ENCODE assay signal across 14 mouse cellular contexts in the genomic region with DNA sequence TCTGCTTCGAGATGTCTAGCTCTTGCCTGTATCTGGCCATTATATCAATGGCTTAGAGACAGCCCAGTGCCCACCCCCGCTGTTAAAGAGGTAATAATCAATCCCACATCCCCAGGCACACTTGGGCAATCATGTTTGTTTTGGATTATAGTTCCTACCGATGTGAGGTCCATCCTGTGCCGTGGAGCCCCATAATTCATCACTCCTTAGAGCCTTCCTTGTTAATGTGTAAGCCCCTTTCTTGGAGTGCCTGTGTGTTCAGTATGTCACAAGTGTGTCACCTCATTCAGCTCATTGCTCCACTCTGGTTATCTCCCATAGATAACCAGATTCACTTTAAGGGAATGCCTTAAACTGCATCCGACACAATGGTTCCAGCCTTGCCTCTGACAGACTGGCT.
"Had no signal": no experiment of that assay in that cellular context is flagged by ENCODE, and none has a peak within 500 bp of the region (broad histone marks: within the 10 kb centered on the region; RNA-seq: fewer than 3 reads in every experiment).

No protein-coding gene starts in this region.

- H3K9me3 ChIP-seq: limb, embryonic 15.5 days; liver, embryonic 13.5 days; midbrain, embryonic 10.5 days; neural tube, embryonic 15.5 days had no signal

- H3K4me2 ChIP-seq: hindbrain, embryonic 14.5 days; limb, embryonic 15.5 days; liver, embryonic 13.5 days; neural tube, embryonic 15.5 days had no signal

- H3K27ac ChIP-seq: hindbrain, embryonic 14.5 days; limb, embryonic 15.5 days; liver, embryonic 13.5 days; midbrain, embryonic 10.5 days; neural tube, embryonic 15.5 days had no signal

- DNase-seq: kidney, adult 18-20 months; kidney, postnatal 25 days; liver, embryonic 13.5 days; lung, embryonic 14.5 days; midbrain, embryonic 14.5 days; right cerebral cortex, adult 18-20 months; right cerebral cortex, postnatal 25 days; thymus, adult 18-20 months; thymus, postnatal 14 days had no signal

- H3K9ac ChIP-seq: hindbrain, embryonic 14.5 days; limb, embryonic 15.5 days; liver, embryonic 13.5 days; lung, embryonic 14.5 days; neural tube, embryonic 15.5 days had no signal

- H3K4me3 ChIP-seq: limb, embryonic 15.5 days; liver, embryonic 13.5 days; midbrain, embryonic 10.5 days; myocyte; neural tube, embryonic 15.5 days had no signal

- H3K36me3 ChIP-seq: limb, embryonic 15.5 days; liver, embryonic 13.5 days; midbrain, embryonic 10.5 days; neural tube, embryonic 15.5 days had no signal
